Mouse (Mus musculus) activated CD4-positive, CD25-positive, alpha-beta regulatory T cell, adult 9 weeks (primary cell): ENCODE measurements around the gene 9430097D07Rik. TPM values are rescaled to one million over a fixed set of nuclear protein-coding genes. Genes with fewer than 3 reads are reported as not detected.

Source experiments
- polyA plus RNA-seq: library from polyadenylated mRNA; unstranded; fragments of 100-300 nt; shearing (Covaris generic); gene quantifications from one replicate; pipeline ENCODE4 v1.2.1, GENCODE M21; 2017

Gene 9430097D07Rik
- not detected for polyA plus RNA-seq

GRCm38 (mm10) chr2:32575586-32576160 is at the start of gene 9430097D07Rik:
TSS of gene 9430097D07Rik (minus strand) at chr2:32575684.

GRCm38 (mm10) chr2:32621517-32621859 is 46.0 kb upstream of the 9430097D07Rik start, which contains the start of gene Ak1:
TSS of gene Ak1 (plus strand) at chr2:32621758.

GRCm38 (mm10) chr2:32599409-32599808 is 23.9 kb upstream of the 9430097D07Rik start, which contains the start of gene St6galnac6:
TSS of gene St6galnac6 (plus strand) at chr2:32599709.

GRCm38 (mm10) chr2:32586871-32587351 is 11.4 kb upstream of the 9430097D07Rik start, which contains the start of gene St6galnac4:
TSS of gene St6galnac4 (plus strand) at chr2:32587095.

GRCm38 (mm10) chr2:32574497-32574896 is 987 bp downstream of the 9430097D07Rik start, which contains the start of gene Pip5kl1:
TSS of gene Pip5kl1 (plus strand) at chr2:32574797.

GRCm38 (mm10) chr2:32570698-32571494 is 4.6 kb downstream of the 9430097D07Rik start, which contains the start of gene Dpm2:
TSS of gene Dpm2 (plus strand) at chr2:32570858.

GRCm38 (mm10) chr2:32534733-32535471 is 40.6 kb downstream of the 9430097D07Rik start, which contains the start of gene Fam102a:
TSS of gene Fam102a (plus strand) at chr2:32535332.

Other genes starting within 250 kb of the 9430097D07Rik start
- gene Ciz1, start 223.4 kb downstream of the 9430097D07Rik start, polyA plus RNA-seq, result 122 TPM
- not detected for gene Dnm1, start 222.3 kb downstream of the 9430097D07Rik start, polyA plus RNA-seq
- 85.2 TPM for gene 1110008P14Rik, start 193.7 kb downstream of the 9430097D07Rik start, polyA plus RNA-seq
- not detected for gene Lcn2, start 187.4 kb downstream of the 9430097D07Rik start, polyA plus RNA-seq
- gene Ptges2, start 179.8 kb downstream of the 9430097D07Rik start, polyA plus RNA-seq, result 2.2 TPM
- 8.3 TPM for gene Naif1, start 125.2 kb downstream of the 9430097D07Rik start, polyA plus RNA-seq
- 4.1 TPM for gene Slc25a25, start 124.2 kb downstream of the 9430097D07Rik start, polyA plus RNA-seq
- 59.5 TPM for gene Fam102a, start 40.4 kb downstream of the 9430097D07Rik start, polyA plus RNA-seq
- gene Dpm2, start 4.8 kb downstream of the 9430097D07Rik start, polyA plus RNA-seq, result 142 TPM
- not detected for gene Pip5kl1, start 887 bp downstream of the 9430097D07Rik start, polyA plus RNA-seq
- gene St6galnac4, start 11.4 kb upstream of the 9430097D07Rik start, polyA plus RNA-seq, result 47.0 TPM
- 3.4 TPM for gene St6galnac6, start 24.0 kb upstream of the 9430097D07Rik start, polyA plus RNA-seq
- gene Ak1, start 46.1 kb upstream of the 9430097D07Rik start, polyA plus RNA-seq, result not detected
- gene Eng, start 70.9 kb upstream of the 9430097D07Rik start, polyA plus RNA-seq, result 0.23 TPM
- gene Fpgs, start 128.5 kb upstream of the 9430097D07Rik start, polyA plus RNA-seq, result 15.6 TPM
- gene Cdk9, start 137.4 kb upstream of the 9430097D07Rik start, polyA plus RNA-seq, result 35.7 TPM
- 139 TPM for gene Sh2d3c, start 145.4 kb upstream of the 9430097D07Rik start, polyA plus RNA-seq
- gene 6330409D20Rik, start 165.3 kb upstream of the 9430097D07Rik start, polyA plus RNA-seq, result 0.66 TPM
- gene Tor2a, start 181.6 kb upstream of the 9430097D07Rik start, polyA plus RNA-seq, result 69.2 TPM
- 2.0 TPM for gene Ttc16, start 199.9 kb upstream of the 9430097D07Rik start, polyA plus RNA-seq
- 8.0 TPM for gene Ptrh1, start 200.1 kb upstream of the 9430097D07Rik start, polyA plus RNA-seq
- 0.68 TPM for gene Cfap157, start 208.7 kb upstream of the 9430097D07Rik start, polyA plus RNA-seq